Mouse (Mus musculus) heart, embryonic 12.5 days (tissue): Measurements from ENCODE around the gene Lzic. TPM values are rescaled to one million over a fixed set of nuclear protein-coding genes. Genes with fewer than 3 reads are reported as not detected.
"Not testable (repeated sequence)": the region's sequence is repeated elsewhere in the genome, so short reads cannot be mapped to it uniquely, and the experiment has no call there.

Experiments
- ATAC-seq: fragments of 200-750 bp; cut with Nextera tagmentation; 2 replicates; pipeline ENCODE4 v1.8.0; 2017; ENCODE audit warnings: moderate TSS enrichment, moderate library complexity; ENCODE audit not compliant: insufficient number of reproducible peaks, low FRiP score
- H3K27ac ChIP-seq: fragments of 300-500 bp; sonication (generic); 2 replicates; pipeline ENCODE4 v1.5.1; 2016; ENCODE audit warnings: mild to moderate bottlenecking, moderate library complexity; ENCODE audit not compliant: poor library complexity, severe bottlenecking
- H3K27me3 ChIP-seq: fragments of 300-500 bp; sonication (generic); replicated peaks from 2 replicates; pipeline ENCODE4 v1.6.1; 2016; ENCODE audit warnings: mild to moderate bottlenecking, moderate library complexity
- H3K36me3 ChIP-seq: fragments of 300-500 bp; sonication (generic); 2 replicates; pipeline ENCODE4 v1.6.1; 2016; ENCODE audit warnings: mild to moderate bottlenecking, moderate library complexity
- H3K4me1 ChIP-seq: fragments of 300-500 bp; sonication (generic); replicated peaks from 2 replicates; pipeline ENCODE4 v1.6.1; 2016; ENCODE audit warnings: mild to moderate bottlenecking
- H3K4me2 ChIP-seq: fragments of 300-500 bp; sonication (generic); 2 replicates; pipeline ENCODE4 v1.6.1; 2016; ENCODE audit warnings: mild to moderate bottlenecking, moderate library complexity
- H3K4me3 ChIP-seq: fragments of 300-500 bp; sonication (generic); 2 replicates; pipeline ENCODE4 v1.5.1; 2016; ENCODE audit warnings: mild to moderate bottlenecking
- H3K9ac ChIP-seq: fragments of 300-500 bp; sonication (generic); 2 replicates; pipeline ENCODE4 v1.6.1; 2016; ENCODE audit warnings: mild to moderate bottlenecking, moderate library complexity
- H3K9me3 ChIP-seq: fragments of 300-500 bp; sonication (generic); replicated peaks from 2 replicates; pipeline ENCODE4 v1.6.1; 2016; ENCODE audit warnings: mild to moderate bottlenecking, moderate library complexity
- WGBS: fragments of 180-500 bp; shearing (Covaris S2); methylation state at CpG from one replicate; pipeline ENCODE4 v1.1.7; 2016; 5-methylcytosine and 5-hydroxymethylcytosine counted together
- polyA plus RNA-seq: library from polyadenylated mRNA; unstranded; fragments of >200 nt; fragmentation: Nextera tagmentation; extraction: Ambion mirVana; gene quantifications from 2 replicates; pipeline ENCODE4 v1.2.1, GENCODE M21; 2016

The Lzic gene
- polyA plus RNA-seq, 1 experiment from 2014 or later, result 32.1 TPM

DNA sequence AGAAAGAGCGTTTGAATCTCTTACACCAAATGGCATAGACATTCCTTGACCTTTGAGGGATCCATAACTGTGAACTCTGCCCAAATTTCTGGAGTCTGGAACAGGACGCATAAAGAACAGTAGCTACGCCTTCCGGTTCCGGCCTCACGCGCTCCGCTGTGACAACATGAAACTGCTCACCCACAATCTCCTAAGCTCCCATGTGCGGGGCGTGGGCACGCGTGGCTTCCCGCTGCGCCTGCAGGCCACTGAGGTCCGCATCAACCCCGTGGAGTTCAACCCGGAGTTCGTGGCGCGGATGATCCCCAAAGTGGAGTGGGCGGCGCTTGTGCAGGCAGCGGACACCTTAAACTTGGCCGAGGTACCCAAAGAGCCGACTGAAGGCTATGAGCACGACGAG is 27.9 kb upstream of the Lzic start:
- not testable (repeated sequence) for H3K4me2 ChIP-seq, H3K9me3 ChIP-seq, H3K27me3 ChIP-seq, H3K9ac ChIP-seq, H3K27ac ChIP-seq, H3K36me3 ChIP-seq, ATAC-seq, H3K4me3 ChIP-seq
- WGBS, result 78% methylated on average over 27 of the region's 27 CpGs
- peaks cover 11% of the 10 kb centered on the region for H3K4me1 ChIP-seq

DNA sequence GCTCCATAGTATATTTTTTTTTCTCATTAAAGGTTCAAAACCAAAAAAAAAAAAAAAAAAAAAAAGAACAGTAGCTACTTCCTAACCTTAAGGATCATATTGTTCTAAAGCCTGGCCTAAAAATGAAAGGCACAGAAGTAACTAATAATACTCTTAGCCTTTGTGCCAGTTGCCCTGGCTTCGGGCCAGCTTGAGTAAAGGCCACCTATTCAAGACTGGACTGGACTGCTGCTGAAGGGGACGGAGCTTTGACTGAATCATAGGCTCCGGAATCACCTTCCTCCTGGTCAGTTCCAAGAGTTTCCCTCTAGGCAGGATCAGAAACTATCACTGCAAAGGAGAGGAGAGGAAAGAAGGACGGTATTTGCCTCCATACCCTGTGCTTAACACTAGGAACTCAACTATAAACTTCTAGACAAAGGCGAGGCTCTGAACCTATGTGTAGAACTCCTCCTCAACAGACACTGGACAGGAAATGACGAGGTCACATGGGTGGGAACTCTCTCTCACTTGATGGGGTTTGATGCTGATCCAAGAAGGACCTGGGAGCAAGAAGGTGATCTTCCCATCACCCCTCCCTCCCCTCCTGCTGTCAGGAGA is 27.1 kb upstream of the Lzic start:
- 65% methylated on average over 6 of the region's 6 CpGs for WGBS

DNA sequence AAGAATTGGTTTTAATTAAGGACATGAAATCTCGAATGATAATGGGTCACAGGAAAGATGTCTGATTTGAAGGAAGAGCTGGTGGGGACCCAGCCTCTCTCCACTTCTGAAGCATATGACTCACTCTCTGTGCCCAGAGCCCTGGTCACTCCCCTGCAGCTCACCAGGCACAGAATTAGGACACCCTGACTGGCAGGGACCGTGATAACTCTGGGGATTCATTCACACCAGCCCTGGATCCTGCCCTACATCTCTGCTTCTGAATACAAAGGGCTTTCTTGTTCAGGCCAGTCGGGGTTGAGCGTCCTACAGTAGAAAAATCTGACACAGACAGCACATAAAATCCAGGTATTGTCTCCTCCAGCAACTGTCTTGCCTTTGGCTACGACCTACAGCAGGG is 26.5 kb upstream of the Lzic start:
- no peak overlapping the region for H3K4me3 ChIP-seq
- H3K4me2 ChIP-seq, result no peak overlapping the region
- H3K36me3 ChIP-seq, result no peaks in the 10 kb centered on the region
- ATAC-seq, result no peak
- H3K4me1 ChIP-seq, result peaks cover 17% of the 10 kb centered on the region
- H3K27ac ChIP-seq, result no peak overlapping the region
- no peak overlapping the region for H3K9ac ChIP-seq
- no peaks in the 10 kb centered on the region for H3K27me3 ChIP-seq
- no peaks in the 10 kb centered on the region for H3K9me3 ChIP-seq
- 51% methylated on average over 5 of the region's 5 CpGs for WGBS

More for the DNA sequence above, 27.1 kb upstream of the Lzic start:
- Histone ChIP-seq H3K4me2 (no peak overlapping the region), H3K4me1 (peaks cover 16% of the 10 kb centered on the region), H3K9me3 (no peaks in the 10 kb centered on the region), H3K36me3 (no peaks in the 10 kb centered on the region), H3K27ac (no peak overlapping the region), H3K9ac (no peak overlapping the region; the same call in 1 of the 2 replicates), H3K4me3 (no peak overlapping the region), H3K27me3 (no peaks in the 10 kb centered on the region)
- 0 out of 2 replicates have a peak, but pooled peaks have one; percentile 15 for ATAC-seq

GRCm38 (mm10) chr4:149459425-149459824 is 25.6 kb upstream of the Lzic start:
- 78% methylated on average over 1 of the region's 1 CpGs for WGBS
- H3K36me3 ChIP-seq, result no peaks in the 10 kb centered on the region
- H3K27me3 ChIP-seq, result no peaks in the 10 kb centered on the region
- ATAC-seq, result no peak
- H3K4me1 ChIP-seq, result peaks cover 18% of the 10 kb centered on the region
- H3K27ac ChIP-seq, result no peak overlapping the region
- H3K9ac ChIP-seq, result no peak overlapping the region
- no peak overlapping the region for H3K4me3 ChIP-seq
- no peak overlapping the region for H3K4me2 ChIP-seq
- H3K9me3 ChIP-seq, result no peaks in the 10 kb centered on the region

GRCm38 (mm10) chr4:149460475-149460874 is 24.6 kb upstream of the Lzic start:
- not testable (repeated sequence) for H3K4me2 ChIP-seq, H3K27me3 ChIP-seq, H3K9me3 ChIP-seq, H3K27ac ChIP-seq, H3K36me3 ChIP-seq, H3K4me3 ChIP-seq, ATAC-seq, H3K9ac ChIP-seq
- peaks cover 18% of the 10 kb centered on the region for H3K4me1 ChIP-seq
- 84% methylated on average over 2 of the region's 2 CpGs for WGBS

- no peaks in the 10 kb centered on the region for H3K9me3 ChIP-seq
- no peak for ATAC-seq
- no peak overlapping the region for H3K4me3 ChIP-seq
- H3K36me3 ChIP-seq, result no peaks in the 10 kb centered on the region; the same call in 1 of the 2 replicates
- H3K9ac ChIP-seq, result no peak overlapping the region
- H3K27ac ChIP-seq, result no peak overlapping the region
- peaks cover 18% of the 10 kb centered on the region for H3K4me1 ChIP-seq
- no peaks in the 10 kb centered on the region for H3K27me3 ChIP-seq
- 70% methylated on average over 5 of the region's 7 CpGs for WGBS
- H3K4me2 ChIP-seq, result no peak overlapping the region
These were observed 23.3 kb upstream of the Lzic start for GRCm38 (mm10) chr4:149461579-149462304.

DNA sequence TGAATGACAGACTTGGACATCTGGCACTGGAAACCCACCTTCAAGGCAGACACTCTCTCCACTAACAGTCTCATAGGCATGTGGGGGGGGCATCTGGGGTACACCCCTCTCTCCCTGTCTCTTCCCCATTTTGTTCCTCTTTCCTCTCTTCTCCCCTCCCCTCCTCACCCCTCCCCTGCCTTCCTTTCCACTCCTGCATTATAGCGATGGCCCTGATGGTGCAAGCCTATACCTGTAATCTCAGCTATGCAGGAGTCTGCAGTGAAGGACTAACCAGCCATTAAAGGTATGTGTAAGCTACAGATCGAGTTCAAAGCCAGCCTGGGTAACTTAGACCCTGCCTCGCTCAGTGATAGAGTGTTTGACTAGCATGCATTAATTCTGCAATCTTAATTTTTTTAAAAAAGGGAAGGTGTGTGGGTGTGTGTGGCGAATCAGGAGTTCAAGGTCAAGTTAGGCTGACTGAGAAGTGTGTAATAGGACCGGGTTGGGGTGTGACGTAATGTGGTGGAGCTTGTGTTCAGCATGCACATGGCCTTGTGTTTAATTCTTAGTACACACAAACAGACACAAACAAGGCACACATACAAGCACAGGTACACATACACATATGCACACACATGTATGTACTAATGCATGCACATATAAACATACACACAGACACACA is 22.6 kb upstream of the Lzic start:
- Histone ChIP-seq H3K4me1 (peaks cover 18% of the 10 kb centered on the region), H3K27ac (no peak overlapping the region), H3K4me2 (no peak overlapping the region), H3K9me3 (no peaks in the 10 kb centered on the region), H3K36me3 (peaks cover 3% of the 10 kb centered on the region), H3K9ac (no peak overlapping the region), H3K4me3 (no peak overlapping the region), H3K27me3 (no peaks in the 10 kb centered on the region)
- ATAC-seq, result no peak
- WGBS, result 75% methylated on average over 6 of the region's 6 CpGs

DNA sequence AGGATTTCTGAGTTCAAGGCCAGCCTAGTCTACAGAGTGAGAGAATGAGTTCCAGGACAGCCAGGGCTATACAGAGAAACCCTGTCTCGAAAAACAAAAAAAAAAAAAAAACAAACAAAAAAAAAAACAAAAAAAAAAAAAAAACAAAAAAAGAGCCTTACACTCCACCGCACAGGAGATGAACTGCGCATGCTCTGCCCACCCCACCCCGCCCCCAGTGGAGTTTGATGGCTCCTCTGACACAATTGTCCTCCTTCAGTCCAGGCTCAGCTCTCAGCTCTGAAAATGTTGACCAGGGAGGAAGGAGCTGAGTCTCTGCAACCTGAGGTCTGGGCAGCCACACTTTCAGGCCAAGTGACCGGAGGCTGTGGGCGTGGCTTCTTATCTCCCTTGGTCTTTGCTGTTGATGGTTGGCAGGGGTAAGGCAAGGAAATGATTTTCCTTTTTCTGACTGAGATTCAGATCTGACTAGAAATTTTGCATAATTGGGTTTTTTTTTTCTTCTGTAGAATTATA is 21.5 kb upstream of the Lzic start:
- Histone ChIP-seq H3K9ac (no peak overlapping the region), H3K4me3 (no peak overlapping the region), H3K36me3 (peaks cover 9% of the 10 kb centered on the region), H3K27me3 (no peaks in the 10 kb centered on the region), H3K9me3 (no peaks in the 10 kb centered on the region), H3K4me1 (peaks cover 15% of the 10 kb centered on the region), H3K27ac (no peak overlapping the region), H3K4me2 (no peak overlapping the region)
- 60% methylated on average over 6 of the region's 6 CpGs for whole genome bisulfite sequencing
- ATAC-seq, result no peak

DNA sequence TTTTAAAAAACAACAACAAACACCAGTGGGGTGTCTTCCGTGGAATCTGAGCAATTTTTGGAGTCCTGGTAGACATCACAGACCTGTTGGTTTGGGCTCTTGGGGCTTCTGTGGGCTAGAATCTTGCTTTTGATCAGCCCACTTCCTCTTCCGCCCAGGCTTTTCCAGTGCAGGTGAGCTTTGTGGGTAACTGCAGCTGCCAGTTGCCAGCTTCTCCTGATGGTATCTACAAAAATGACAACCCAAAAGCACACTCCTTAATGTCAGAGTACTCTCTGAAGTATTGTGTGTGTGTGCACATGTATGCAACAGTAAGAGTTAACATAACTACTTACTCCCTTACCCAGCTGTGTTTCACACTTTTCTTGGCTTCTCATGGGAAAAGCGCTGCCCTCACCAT is 15.5 kb upstream of the Lzic start:
- Histone ChIP-seq H3K4me1 (peaks cover 6% of the 10 kb centered on the region; the same call in 1 of the 2 replicates), H3K27ac (no peak overlapping the region), H3K36me3 (peaks cover 49% of the 10 kb centered on the region), H3K9ac (no peak overlapping the region), H3K4me3 (no peak overlapping the region), H3K9me3 (no peaks in the 10 kb centered on the region), H3K4me2 (no peak overlapping the region), H3K27me3 (no peaks in the 10 kb centered on the region)
- 91% methylated on average over 3 of the region's 3 CpGs for WGBS
- ATAC-seq, result no peak

- H3K4me1 ChIP-seq, result peaks cover 10% of the 10 kb centered on the region
- no peaks in the 10 kb centered on the region for H3K27me3 ChIP-seq
- no peak overlapping the region for H3K9ac ChIP-seq
- no peak for ATAC-seq
- 65% methylated on average over 7 of the region's 7 CpGs for WGBS
- no peak overlapping the region for H3K27ac ChIP-seq
- no peaks in the 10 kb centered on the region for H3K9me3 ChIP-seq
- no peak overlapping the region for H3K4me3 ChIP-seq
- peaks cover 35% of the 10 kb centered on the region for H3K36me3 ChIP-seq
- no peak overlapping the region for H3K4me2 ChIP-seq
These were observed 9.9 kb upstream of the Lzic start for GRCm38 (mm10) chr4:149475096-149475495.

GRCm38 (mm10) chr4:149477078-149477477 is 8.0 kb upstream of the Lzic start, which contains the start of gene Tmem274:
Gene Tmem274, plus strand, starts transcription at chr4:149477378.
- Histone ChIP-seq H3K27ac (no peak within 1 kb of the TSS), H3K9ac (no peak within 1 kb of the TSS), H3K4me3 (no peak within 1 kb of the TSS)

More at GRCm38 (mm10) chr4:149477078-149477477, 8.0 kb upstream of the Lzic start, which contains the start of gene Tmem274:
- WGBS, result 82% methylated on average over 11 of the region's 11 CpGs
- H3K4me2 ChIP-seq, result no peak within 1 kb of the TSS
- peaks cover 4% of the 10 kb centered on the region; the same call in 1 of the 2 replicates for H3K4me1 ChIP-seq
- ATAC-seq, result no peak
- H3K36me3 ChIP-seq, result peaks cover 31% of the 10 kb centered on the region
- no peaks in the 10 kb centered on the region for H3K9me3 ChIP-seq
- no peaks in the 10 kb centered on the region for H3K27me3 ChIP-seq
